Mouse (Mus musculus): ENCODE data around the gene Ttk. TPM values are rescaled to one million over a fixed set of nuclear protein-coding genes. Genes with fewer than 3 reads are reported as not detected.

The Ttk gene
- 10.3 and 12.0 TPM in 2 replicates for polyA plus RNA-seq (2012; rRNA removed)

DNA sequence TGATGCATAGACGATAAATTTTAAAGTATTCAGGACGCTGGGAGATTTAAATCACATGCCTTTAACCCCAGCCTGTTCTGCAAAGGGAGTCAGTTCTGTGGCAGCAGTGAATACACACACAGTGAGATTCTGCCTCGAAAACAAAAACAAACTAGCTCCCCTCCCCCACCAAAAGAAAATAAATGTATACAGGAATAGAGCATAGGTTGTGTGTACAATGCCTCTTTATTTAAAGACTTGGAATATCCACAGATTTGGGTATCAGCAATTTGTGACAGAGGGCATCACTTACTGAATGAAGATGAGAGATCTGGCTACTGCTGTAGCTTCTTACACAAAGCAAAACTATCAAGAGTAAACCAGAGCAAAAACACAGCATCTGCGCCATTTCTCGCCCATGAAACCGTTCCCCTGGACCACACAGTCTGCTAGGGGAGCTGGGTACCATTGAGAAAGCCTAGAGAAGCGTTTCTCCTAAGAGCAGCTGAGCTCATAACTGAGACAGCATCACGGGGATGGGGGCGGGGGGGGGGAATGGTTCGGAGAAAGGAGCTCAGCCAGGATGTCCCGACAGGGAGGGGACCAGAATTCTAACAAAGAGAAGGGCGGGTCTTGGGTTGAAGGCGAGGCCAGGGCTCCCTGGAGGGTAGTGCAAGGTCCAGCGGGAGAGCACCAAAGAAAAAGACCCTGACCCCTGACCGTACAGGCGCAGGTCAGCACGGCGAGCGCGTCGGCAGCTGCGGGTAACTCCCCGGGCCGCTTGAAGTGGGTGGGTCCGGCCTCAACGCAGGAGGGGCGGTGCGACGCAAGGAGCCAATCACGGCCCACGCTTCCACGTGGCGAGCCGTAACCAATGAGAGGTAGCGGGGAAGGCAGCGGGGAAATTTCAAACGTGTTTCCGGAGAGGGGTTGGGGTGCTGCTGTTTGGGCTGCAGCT lies at the start of gene Ttk:
Gene Ttk (plus strand): TSS at position 879 of the 937 bp plus-strand sequence.

DNA sequence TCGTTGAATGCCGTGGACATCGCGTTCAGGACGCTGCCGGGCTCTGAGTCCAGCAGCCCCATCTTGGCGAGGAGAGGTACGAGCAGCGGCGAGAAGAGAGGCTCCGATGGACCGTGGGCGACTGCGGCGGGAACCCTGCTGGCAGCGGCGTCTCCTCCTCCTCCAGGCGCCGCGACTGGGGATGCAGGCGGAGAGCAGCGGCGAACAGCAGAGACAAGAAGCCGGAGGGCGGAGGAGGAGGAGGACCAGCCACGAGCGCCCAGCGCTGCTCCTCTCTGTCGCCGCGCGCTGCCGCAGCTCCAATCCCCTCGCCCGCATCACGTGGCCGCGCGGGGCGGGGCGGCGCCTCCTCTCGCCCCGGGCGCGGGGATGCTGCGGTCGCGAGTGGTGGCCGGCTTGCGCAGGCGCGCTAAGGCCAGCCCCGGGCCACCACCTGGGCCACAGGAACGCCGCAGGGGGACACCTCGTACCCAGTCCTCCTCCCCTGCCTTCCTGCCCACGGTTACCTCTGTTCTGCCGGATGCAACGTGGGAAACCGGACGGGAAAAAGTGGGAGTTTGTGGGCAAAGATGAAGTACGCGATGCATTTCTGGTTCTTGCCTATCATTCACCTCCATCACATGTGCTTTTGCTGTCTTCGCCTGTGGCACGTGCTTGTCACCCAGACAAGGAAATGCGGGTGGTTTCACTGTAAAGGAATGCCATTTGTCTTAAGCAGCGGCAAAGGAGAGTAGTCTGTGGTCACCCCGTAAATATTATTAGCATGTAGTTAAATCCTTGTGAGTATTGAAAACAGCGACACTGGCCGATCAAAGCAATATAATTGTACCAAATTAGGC lies 28.3 kb upstream of the Ttk start, which contains the start of gene Elovl4:
Gene Elovl4 (minus strand): TSS at position 301 of the 839 bp plus-strand sequence.

Other genes starting within 250 kb of the Ttk start
- 0.03 and 0.06 TPM in 2 replicates for gene Elovl4, start 28.4 kb upstream of the Ttk start, polyA plus RNA-seq (2012; rRNA removed)
- 14.0 and 14.3 TPM in 2 replicates for gene Bckdhb, start 90.5 kb downstream of the Ttk start, polyA plus RNA-seq (2012; rRNA removed)

All from liver, embryonic 14 days (tissue).